Mouse (Mus musculus) stomach, embryonic 16.5 days (tissue): ENCODE results near the gene Zyx. TPM values are rescaled to one million over a fixed set of nuclear protein-coding genes. Genes with fewer than 3 reads are reported as not detected.

ENCODE experiments used
- ATAC-seq: fragments of 200-750 bp; cut with Nextera tagmentation; 2 replicates; pipeline ENCODE4 v1.8.0; 2017; ENCODE audit warnings: moderate number of reproducible peaks, moderate TSS enrichment; ENCODE audit not compliant: insufficient read depth, low FRiP score
- H3K27ac ChIP-seq: fragments of 300-500 bp; sonication (generic); 2 replicates; pipeline ENCODE4 v1.5.1; 2014; ENCODE audit warnings: low read length
- H3K27me3 ChIP-seq: fragments of 300-500 bp; sonication (generic); 2 replicates; pipeline ENCODE4 v1.6.1; 2014; ENCODE audit warnings: low read length, control low read depth, mixed read lengths; ENCODE audit not compliant: control insufficient read depth, insufficient read depth
- H3K36me3 ChIP-seq: fragments of 300-500 bp; sonication (generic); 2 replicates; pipeline ENCODE4 v1.6.1; 2014; ENCODE audit warnings: low read length; ENCODE audit not compliant: control insufficient read depth, insufficient read depth
- H3K4me1 ChIP-seq: fragments of 300-500 bp; sonication (generic); 2 replicates; pipeline ENCODE4 v1.6.1; 2014; ENCODE audit warnings: low read length, control low read depth, mixed read lengths; ENCODE audit not compliant: control insufficient read depth, insufficient read depth
- H3K4me2 ChIP-seq: fragments of 300-500 bp; sonication (generic); 2 replicates; pipeline ENCODE4 v1.6.1; 2014; ENCODE audit warnings: low read depth, low read length, mixed read lengths
- H3K4me3 ChIP-seq: fragments of 300-500 bp; sonication (generic); replicated peaks from 2 replicates; pipeline ENCODE4 v1.5.1; 2014; ENCODE audit warnings: mild to moderate bottlenecking, low read length
- H3K9ac ChIP-seq: fragments of 300-500 bp; sonication (generic); 2 replicates; pipeline ENCODE4 v1.6.1; 2014; ENCODE audit warnings: low read length
- H3K9me3 ChIP-seq: fragments of 300-500 bp; sonication (generic); replicated peaks from 2 replicates; pipeline ENCODE4 v1.6.1; 2016; ENCODE audit warnings: low read length, control low read depth; ENCODE audit not compliant: control insufficient read depth
- WGBS: fragments of 180-500 bp; shearing (Covaris S2); extraction: QIAGEN DNeasy Blood & Tissue Kit; methylation state at CpG from one replicate; pipeline ENCODE4 v1.1.7; 2014; 5-methylcytosine and 5-hydroxymethylcytosine counted together
- polyA plus RNA-seq: library from polyadenylated mRNA; unstranded; fragments of >200 nt; fragmentation: Nextera tagmentation; extraction: Ambion mirVana; gene quantifications from 2 replicates; pipeline ENCODE4 v1.2.1, GENCODE M21; 2015

Zyx gene
- polyA plus RNA-seq, 1 experiment from 2014 or later: 99.0 TPM

DNA sequence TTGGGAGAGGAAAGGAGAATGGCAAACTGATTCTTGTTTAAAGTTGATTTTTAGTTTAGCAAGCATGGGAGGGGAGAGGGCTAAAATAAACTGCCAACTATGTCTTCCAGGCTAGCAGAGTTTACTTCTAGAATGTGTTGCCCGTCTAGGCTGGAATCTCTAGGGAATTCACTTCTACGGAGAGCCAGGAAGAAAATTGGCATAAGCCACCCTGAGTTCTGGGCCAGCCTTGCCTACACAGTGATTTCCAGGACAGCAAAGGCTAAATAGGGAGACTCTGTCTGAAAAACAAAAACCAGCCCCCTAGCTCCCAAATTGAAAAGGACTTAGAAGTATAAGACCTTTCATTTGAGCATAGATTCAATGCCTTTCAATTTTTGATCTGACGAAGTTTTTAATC is 30.1 kb downstream of the Zyx start:
- H3K9ac ChIP-seq: no peak overlapping the region
- 0 out of 2 replicates have a peak overlapping the region, but pooled peaks have one; percentile 18 for H3K27ac ChIP-seq
- H3K4me2 ChIP-seq: no peak overlapping the region
- no peak for ATAC-seq
- no peaks in the 10 kb centered on the region for H3K27me3 ChIP-seq
- WGBS: 56% methylated on average over 3 of the region's 3 CpGs
- H3K4me1 ChIP-seq: peaks cover 8% of the 10 kb centered on the region
- no peaks in the 10 kb centered on the region for H3K9me3 ChIP-seq
- no peaks in the 10 kb centered on the region for H3K36me3 ChIP-seq
- H3K4me3 ChIP-seq: no peak overlapping the region

GRCm38 (mm10) chr6:42380416-42381144 is 31.1 kb downstream of the Zyx start:
- Histone ChIP-seq H3K9ac (no peak overlapping the region), H3K36me3 (no peaks in the 10 kb centered on the region), H3K9me3 (no peaks in the 10 kb centered on the region), H3K4me1 (peaks cover 8% of the 10 kb centered on the region), H3K4me2 (no peak overlapping the region), H3K27me3 (no peaks in the 10 kb centered on the region), H3K4me3 (no peak overlapping the region), H3K27ac (no peak overlapping the region)
- no peak for ATAC-seq
- WGBS: 28% methylated on average over 8 of the region's 8 CpGs

DNA sequence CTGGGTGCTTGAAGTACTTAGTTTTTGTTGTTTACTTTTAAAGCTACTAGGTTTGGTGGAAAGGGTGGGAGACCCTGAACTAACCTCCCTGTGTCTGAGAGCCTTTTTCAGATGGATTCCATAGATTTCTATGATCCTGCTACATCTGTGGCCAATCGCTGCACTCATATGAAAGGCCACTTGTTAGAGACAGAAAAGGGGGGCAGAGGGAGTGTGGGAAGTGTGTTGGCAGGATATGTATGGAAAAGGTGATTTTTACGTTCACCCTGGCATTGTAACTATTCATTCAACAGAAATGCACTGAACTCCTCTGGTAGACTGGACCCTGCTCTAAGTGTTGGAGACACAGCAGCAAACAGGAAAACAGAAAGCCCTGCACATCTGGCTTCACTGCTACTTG is 31.8 kb downstream of the Zyx start:
- Histone ChIP-seq H3K4me2 (no peak overlapping the region), H3K27ac (peak overlapping the region; percentile 74; the same call in 1 of the 2 replicates), H3K4me1 (peaks cover 8% of the 10 kb centered on the region), H3K9me3 (no peaks in the 10 kb centered on the region), H3K9ac (no peak overlapping the region), H3K4me3 (no peak overlapping the region), H3K27me3 (no peaks in the 10 kb centered on the region), H3K36me3 (no peaks in the 10 kb centered on the region)
- WGBS: 75% methylated on average over 2 of the region's 2 CpGs
- no peak for ATAC-seq

- Histone ChIP-seq H3K9me3 (no peaks in the 10 kb centered on the region), H3K9ac (peak overlapping the region; percentile 52), H3K27me3 (no peaks in the 10 kb centered on the region), H3K36me3 (no peaks in the 10 kb centered on the region), H3K27ac (peak overlapping the region; percentile 74), H3K4me1 (peaks cover 8% of the 10 kb centered on the region; the same call in 1 of the 2 replicates), H3K4me2 (peak overlapping the region; percentile 12; the same call in 1 of the 2 replicates), H3K4me3 (no peak overlapping the region)
- 30% methylated on average over 9 of the region's 9 CpGs for WGBS
- ATAC-seq: peak; percentile 60
Observed at GRCm38 (mm10) chr6:42381916-42382381, 32.5 kb downstream of the Zyx start.

DNA sequence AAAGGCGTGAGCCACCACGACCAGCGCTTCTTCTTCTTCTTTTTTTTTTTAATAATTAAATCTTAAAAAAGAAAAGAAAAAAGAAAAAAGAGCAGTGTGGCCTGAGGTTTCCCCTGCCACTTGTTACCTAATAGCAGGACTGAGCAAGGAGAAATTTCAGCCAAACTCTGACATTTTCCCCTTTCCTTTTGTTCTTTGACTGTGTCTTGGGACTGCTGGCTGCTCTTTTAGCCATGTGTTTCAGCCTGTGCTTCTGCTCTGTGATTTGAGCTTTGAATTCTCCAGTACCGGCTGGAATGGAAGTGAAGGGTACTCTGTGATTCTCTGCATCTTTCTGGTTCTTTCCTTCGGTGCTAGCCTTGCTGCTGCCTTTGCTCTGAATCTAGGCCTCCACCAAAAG is 33.9 kb downstream of the Zyx start:
- 89% methylated on average over 5 of the region's 5 CpGs for WGBS
- H3K4me1 ChIP-seq: peaks cover 8% of the 10 kb centered on the region; the same call in 1 of the 2 replicates
- ATAC-seq: no peak
- no peaks in the 10 kb centered on the region for H3K9me3 ChIP-seq
- H3K4me2 ChIP-seq: no peak overlapping the region
- no peak overlapping the region for H3K4me3 ChIP-seq
- no peaks in the 10 kb centered on the region for H3K27me3 ChIP-seq
- no peak overlapping the region for H3K9ac ChIP-seq
- no peak overlapping the region for H3K27ac ChIP-seq
- H3K36me3 ChIP-seq: no peaks in the 10 kb centered on the region

- H3K36me3 ChIP-seq: no peaks in the 10 kb centered on the region
- H3K27ac ChIP-seq: no peak overlapping the region
- H3K4me3 ChIP-seq: no peak overlapping the region
- WGBS: 66% methylated on average over 4 of the region's 4 CpGs
- H3K9me3 ChIP-seq: no peaks in the 10 kb centered on the region
- H3K27me3 ChIP-seq: no peaks in the 10 kb centered on the region
- H3K9ac ChIP-seq: no peak overlapping the region
- peaks cover 8% of the 10 kb centered on the region; the same call in 1 of the 2 replicates for H3K4me1 ChIP-seq
- no peak overlapping the region for H3K4me2 ChIP-seq
- no peak for ATAC-seq
Observed at GRCm38 (mm10) chr6:42385635-42386034, 36.2 kb downstream of the Zyx start.

- no peaks in the 10 kb centered on the region for H3K36me3 ChIP-seq
- no peak overlapping the region for H3K27ac ChIP-seq
- no peak overlapping the region for H3K9ac ChIP-seq
- H3K9me3 ChIP-seq: no peaks in the 10 kb centered on the region
- H3K27me3 ChIP-seq: no peaks in the 10 kb centered on the region
- peaks cover 12% of the 10 kb centered on the region for H3K4me1 ChIP-seq
- no peak overlapping the region for H3K4me2 ChIP-seq
- no peak for ATAC-seq
- WGBS: 32% methylated on average over 2 of the region's 2 CpGs
- no peak overlapping the region for H3K4me3 ChIP-seq
Observed at GRCm38 (mm10) chr6:42391796-42392330, 42.4 kb downstream of the Zyx start.

DNA sequence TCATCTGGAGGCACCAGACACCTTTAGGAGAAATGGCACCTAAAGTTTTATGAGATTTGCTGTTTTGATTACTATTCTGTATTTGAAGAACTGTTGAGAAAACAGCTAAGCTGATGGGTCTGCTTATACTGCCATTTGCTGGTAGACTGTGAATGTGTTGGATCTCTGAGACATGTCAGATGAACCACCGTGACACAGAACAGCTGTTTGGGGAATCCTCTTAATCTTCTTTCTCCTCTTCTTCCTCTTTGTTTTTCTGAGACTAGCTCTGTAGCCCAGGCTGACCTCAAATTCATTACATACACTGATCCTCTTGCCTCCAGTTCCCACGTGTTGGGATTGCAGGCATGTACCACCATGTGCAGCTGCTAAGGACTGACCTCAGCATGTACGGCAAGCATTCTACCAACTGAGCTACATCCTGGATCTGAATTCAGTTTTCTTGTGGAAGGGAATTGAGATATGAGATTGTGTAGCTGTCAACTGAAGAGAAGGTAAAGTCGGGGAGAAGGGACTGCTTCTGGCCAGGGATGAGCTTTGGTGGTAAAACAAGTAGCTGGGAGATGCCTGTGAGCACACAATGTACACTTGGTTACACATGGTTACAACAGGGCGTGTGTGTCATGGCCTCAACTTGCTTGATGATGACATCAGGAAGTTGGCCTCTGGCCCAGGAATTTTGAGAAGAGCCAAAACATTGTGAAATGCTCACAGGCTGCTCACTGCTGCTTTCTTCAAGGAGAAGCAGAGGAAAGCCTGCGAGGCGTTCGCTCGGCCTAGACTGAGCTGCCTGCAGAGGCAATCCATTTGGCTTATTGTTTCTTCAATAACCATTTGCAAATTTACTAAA is 46.8 kb downstream of the Zyx start:
- peak; percentile 90 for ATAC-seq
- Histone ChIP-seq H3K4me3 (no peak overlapping the region), H3K4me2 (0 out of 2 replicates have a peak overlapping the region, but pooled peaks have one; percentile 9), H3K27ac (peak overlapping the region; percentile 89), H3K36me3 (no peaks in the 10 kb centered on the region), H3K9me3 (no peaks in the 10 kb centered on the region), H3K27me3 (no peaks in the 10 kb centered on the region), H3K9ac (no peak overlapping the region), H3K4me1 (peaks cover 20% of the 10 kb centered on the region)
- WGBS: 31% methylated on average over 9 of the region's 9 CpGs
